Mouse (Mus musculus) monocyte, adult 2 months (primary cell): ENCODE results near the gene Krtap10-10.

Experiments
- DNase-seq, 2 experiments: peaks; one replicate each; pipeline ENCODE4 v3.0.0; 2022; ENCODE audit warnings: low spot score in 2 of 2, low read depth in 1 of 2

Gene Krtap10-10

DNA sequence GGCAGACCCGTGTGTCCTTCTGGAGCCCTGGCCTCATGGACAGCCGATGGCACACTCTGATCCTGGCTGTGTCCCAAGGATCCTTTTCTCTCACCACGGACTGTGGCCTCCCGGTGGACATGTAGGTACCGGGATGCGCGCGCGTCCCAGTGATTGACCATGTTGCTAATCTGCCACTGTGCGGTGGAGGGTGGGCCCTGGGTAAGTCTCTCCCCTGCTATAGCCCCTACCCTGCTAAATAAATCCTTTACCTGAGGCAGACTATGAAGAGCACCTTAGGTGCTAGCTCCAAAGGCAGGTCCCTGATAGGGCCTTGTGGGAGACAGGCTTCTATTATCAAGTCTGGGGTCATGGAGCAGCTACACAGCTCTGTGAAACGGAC lies 29.0 kb downstream of the Krtap10-10 start:
- no peak for DNase-seq

GRCm38 (mm10) chr10:77867546-77867945 lies 31.8 kb downstream of the Krtap10-10 start:
- no peak for DNase-seq

- no peak for DNase-seq
Observed at GRCm38 (mm10) chr10:77869651-77870050, 33.9 kb downstream of the Krtap10-10 start.

DNA sequence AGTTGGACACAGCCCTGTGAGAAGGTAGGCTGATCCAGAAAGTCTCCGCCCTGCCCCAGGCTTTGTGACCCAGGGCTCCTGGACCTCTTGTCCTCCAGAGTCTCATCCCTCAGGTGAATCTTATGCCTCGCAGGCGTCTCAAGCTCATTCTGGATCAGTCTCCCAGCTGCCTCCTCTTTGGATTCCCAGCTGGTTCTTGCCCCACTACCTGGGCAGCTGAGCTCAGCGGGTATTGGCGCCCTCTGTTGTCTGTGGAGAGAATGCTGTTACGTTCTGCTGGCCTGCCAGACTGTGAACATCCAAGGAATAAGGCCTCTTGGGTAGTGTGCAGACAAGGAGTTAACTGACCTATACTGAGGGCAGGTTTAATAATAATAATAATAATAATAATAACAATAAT lies 43.2 kb downstream of the Krtap10-10 start:
- no peak for DNase-seq

- DNase-seq: no peak
Observed at GRCm38 (mm10) chr10:77880305-77880704, 44.6 kb downstream of the Krtap10-10 start.

- no peak for DNase-seq
Observed at GRCm38 (mm10) chr10:77882553-77882952, 46.8 kb downstream of the Krtap10-10 start.

DNA sequence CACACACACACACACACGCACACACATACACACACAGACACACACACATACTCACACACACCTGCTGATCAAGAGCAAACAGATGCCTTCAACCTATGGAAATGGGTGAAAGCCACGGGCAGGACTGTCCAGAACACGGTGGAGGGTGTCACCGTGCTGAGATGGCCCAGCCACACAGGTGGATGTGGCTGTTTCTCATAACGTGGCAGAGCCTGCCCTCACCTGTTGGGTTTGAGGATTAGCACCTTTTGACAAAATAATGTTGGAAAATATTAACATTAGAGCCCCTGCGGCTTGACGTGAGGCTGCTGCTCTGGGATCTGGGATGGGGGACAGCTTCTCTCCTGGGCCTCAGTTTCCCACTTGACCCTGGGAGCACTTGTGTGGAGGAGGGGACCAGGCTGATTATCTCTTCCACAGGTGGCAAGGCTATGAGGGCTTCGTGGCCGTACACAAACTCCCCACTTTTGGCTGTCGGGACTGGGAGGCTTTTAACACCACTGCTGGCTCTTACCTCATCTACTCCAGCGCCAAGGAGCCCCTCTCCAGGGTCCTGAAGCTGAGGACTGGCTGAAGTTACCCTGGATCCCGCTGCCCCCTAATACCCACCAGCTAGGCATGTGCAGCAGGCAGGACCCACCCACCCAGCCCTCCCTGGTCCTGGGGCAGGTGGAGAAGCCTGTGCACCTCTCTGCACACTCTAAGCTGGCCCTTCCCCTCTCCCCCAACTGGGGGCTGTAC lies 50.4 kb downstream of the Krtap10-10 start:
- no peak for DNase-seq
